Mouse (Mus musculus): ENCODE results near the gene Zc3h12c.
"Not testable (repeated sequence)": the region's sequence is repeated elsewhere in the genome, so short reads cannot be mapped to it uniquely, and the experiment has no call there.

The Zc3h12c gene

GRCm38 (mm10) chr9:52103448-52104224, 64.7 kb downstream of the Zc3h12c start:
- peak; percentile 45 for DNase-seq (ENCODE audit: extremely low read depth, insufficient read length, low spot score)

GRCm38 (mm10) chr9:52102060-52102844, 66.1 kb downstream of the Zc3h12c start:
- peak; percentile 21 for DNase-seq (ENCODE audit: extremely low read depth, insufficient read length, low spot score)

- no peak for DNase-seq (ENCODE audit: extremely low read depth, insufficient read length, low spot score)
Observed at GRCm38 (mm10) chr9:52100426-52100825, 67.9 kb downstream of the Zc3h12c start.

- DNase-seq (ENCODE audit: extremely low read depth, insufficient read length, low spot score) = peak; percentile 37
Observed at GRCm38 (mm10) chr9:52098600-52098999, 69.8 kb downstream of the Zc3h12c start.

GRCm38 (mm10) chr9:52097386-52097785, 71.0 kb downstream of the Zc3h12c start:
- no peak for DNase-seq (ENCODE audit: extremely low read depth, insufficient read length, low spot score)

- DNase-seq (ENCODE audit: extremely low read depth, insufficient read length, low spot score) = no peak
Observed at GRCm38 (mm10) chr9:52095666-52096065, 72.7 kb downstream of the Zc3h12c start.

- no peak for DNase-seq (ENCODE audit: extremely low read depth, insufficient read length, low spot score)
Observed at GRCm38 (mm10) chr9:52094471-52094980, 73.8 kb downstream of the Zc3h12c start.

- no peak for DNase-seq (ENCODE audit: extremely low read depth, insufficient read length, low spot score)
Observed at GRCm38 (mm10) chr9:52094016-52094415, 74.4 kb downstream of the Zc3h12c start.

GRCm38 (mm10) chr9:52093108-52093507, 75.3 kb downstream of the Zc3h12c start:
- no peak for DNase-seq (ENCODE audit: extremely low read depth, insufficient read length, low spot score)

- DNase-seq (ENCODE audit: extremely low read depth, insufficient read length, low spot score) = no peak
Observed at GRCm38 (mm10) chr9:52092311-52092710, 76.1 kb downstream of the Zc3h12c start.

- DNase-seq (ENCODE audit: extremely low read depth, insufficient read length, low spot score) = no peak
Observed at GRCm38 (mm10) chr9:52091752-52092151, 76.6 kb downstream of the Zc3h12c start.

- DNase-seq (ENCODE audit: extremely low read depth, insufficient read length, low spot score) = no peak
Observed at GRCm38 (mm10) chr9:52082414-52082813, 86.0 kb downstream of the Zc3h12c start.

GRCm38 (mm10) chr9:52081979-52082378, 86.4 kb downstream of the Zc3h12c start:
- DNase-seq (ENCODE audit: extremely low read depth, insufficient read length, low spot score) = no peak

- no peak for DNase-seq (ENCODE audit: extremely low read depth, insufficient read length, low spot score)
Observed at GRCm38 (mm10) chr9:52077692-52078091, 90.7 kb downstream of the Zc3h12c start.

- DNase-seq (ENCODE audit: extremely low read depth, insufficient read length, low spot score) = no peak
Observed at GRCm38 (mm10) chr9:52076089-52076488, 92.3 kb downstream of the Zc3h12c start.

GRCm38 (mm10) chr9:52072202-52072601, 96.2 kb downstream of the Zc3h12c start:
- no peak for DNase-seq (ENCODE audit: extremely low read depth, insufficient read length, low spot score)

- DNase-seq (ENCODE audit: extremely low read depth, insufficient read length, low spot score) = not testable (repeated sequence)
Observed at GRCm38 (mm10) chr9:52071352-52071751, 97.0 kb downstream of the Zc3h12c start.

GRCm38 (mm10) chr9:52070052-52070451, 98.3 kb downstream of the Zc3h12c start:
- DNase-seq (ENCODE audit: extremely low read depth, insufficient read length, low spot score) = no peak

All from 3134 (cell line).